Mouse (Mus musculus) B cell, adult 2 months (primary cell): ENCODE results near the gene Fkbp11.
"Not testable (repeated sequence)": the region's sequence is repeated elsewhere in the genome, so short reads cannot be mapped to it uniquely, and the experiment has no call there.

Experiments used
- DNase-seq, 2 experiments: peaks; one replicate each; pipeline ENCODE4 v3.0.0; 2022

Gene Fkbp11

GRCm38 (mm10) chr15:98727443-98728321, at the start of gene Fkbp11:
Fkbp11 (minus strand) TSS chr15:98728198.
- DNase-seq, result peak; percentile 51 to 52

- DNase-seq, result peak in 1 of 2 experiments; percentile 45
Observed at GRCm38 (mm10) chr15:98777762-98778161, 49.8 kb upstream of the Fkbp11 start, which contains the start of gene Wnt10b. Wnt10b (minus strand) TSS chr15:98778150.

- peak; percentile 39 to 42 for DNase-seq
Observed at GRCm38 (mm10) chr15:98777005-98777616, 49.1 kb upstream of the Fkbp11 start.

GRCm38 (mm10) chr15:98776280-98777004, 48.4 kb upstream of the Fkbp11 start:
- DNase-seq, result peak; percentile 51 to 57

- no peak for DNase-seq
Observed at GRCm38 (mm10) chr15:98775533-98775932, 47.5 kb upstream of the Fkbp11 start.

- DNase-seq, result no peak
Observed at GRCm38 (mm10) chr15:98774096-98774495, 46.1 kb upstream of the Fkbp11 start.

GRCm38 (mm10) chr15:98772511-98773211, 44.7 kb upstream of the Fkbp11 start:
- peak; percentile 55 to 61 for DNase-seq

GRCm38 (mm10) chr15:98771813-98772425, 43.9 kb upstream of the Fkbp11 start:
- no peak for DNase-seq

GRCm38 (mm10) chr15:98768259-98768658, 40.3 kb upstream of the Fkbp11 start:
- no peak for DNase-seq

- no peak for DNase-seq
Observed at GRCm38 (mm10) chr15:98765929-98766328, 37.9 kb upstream of the Fkbp11 start.

GRCm38 (mm10) chr15:98762670-98763529, 34.9 kb upstream of the Fkbp11 start, which contains the start of gene Arf3:
Arf3 (minus strand) TSS chr15:98763214.
- DNase-seq, result peak; percentile 96

GRCm38 (mm10) chr15:98762201-98762621, 34.2 kb upstream of the Fkbp11 start:
- DNase-seq, result peak; percentile 56 to 57

GRCm38 (mm10) chr15:98754125-98754524, 26.1 kb upstream of the Fkbp11 start:
- DNase-seq, result no peak

GRCm38 (mm10) chr15:98753021-98753423, 25.0 kb upstream of the Fkbp11 start:
- DNase-seq, result no peak

- DNase-seq, result no peak
Observed at GRCm38 (mm10) chr15:98749093-98749492, 21.1 kb upstream of the Fkbp11 start.

GRCm38 (mm10) chr15:98747296-98747695, 19.3 kb upstream of the Fkbp11 start:
- no peak for DNase-seq

GRCm38 (mm10) chr15:98746344-98746965, 18.5 kb upstream of the Fkbp11 start:
- DNase-seq, result no peak

GRCm38 (mm10) chr15:98743863-98744262, 15.9 kb upstream of the Fkbp11 start:
- DNase-seq, result not testable (repeated sequence)

GRCm38 (mm10) chr15:98742766-98743428, 14.9 kb upstream of the Fkbp11 start:
- DNase-seq, result no peak

GRCm38 (mm10) chr15:98740219-98740618, 12.2 kb upstream of the Fkbp11 start:
- no peak for DNase-seq
